8 mouse cellular contexts compared by ENCODE assay signal in the genomic region with DNA sequence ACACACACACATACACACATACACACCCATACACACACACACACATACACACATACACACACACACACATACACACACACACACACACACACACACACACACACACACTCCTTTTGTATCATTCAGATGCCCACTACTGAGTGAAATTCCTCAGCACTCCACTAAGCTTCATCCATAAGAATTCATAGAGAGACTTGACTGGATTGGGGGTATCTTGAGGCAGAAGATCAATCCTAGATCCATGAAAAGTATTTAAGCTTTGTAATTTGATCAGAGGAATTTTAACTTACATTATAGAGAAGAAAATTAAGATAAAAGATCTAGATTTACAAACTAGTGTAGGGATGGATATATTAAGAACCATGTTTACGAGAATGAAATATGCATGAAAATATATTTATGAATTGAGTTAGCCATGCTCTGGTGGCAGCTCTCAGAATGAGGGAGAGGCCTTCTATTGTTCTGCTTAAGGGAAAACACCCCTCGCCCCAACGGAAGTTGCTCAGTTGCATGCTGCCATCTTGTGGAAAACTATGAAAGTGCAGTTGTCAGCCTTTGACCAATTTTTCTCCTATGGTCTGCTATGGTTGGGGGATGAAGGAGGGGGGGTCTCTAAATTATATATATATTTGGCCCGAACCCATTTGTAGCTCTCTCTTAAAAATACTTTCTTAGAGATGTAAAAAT.
DNase-seq lines count a peak whose midpoint lies in the region; ATAC-seq and TF ChIP-seq lines count a peak whose summit lies in the region.

No protein-coding gene starts in this region.

- DNase-seq in A20 (ENCODE audit: low read depth, low spot score) = peak; percentile 61
- peak; percentile 90 for DNase-seq in embryo, embryonic 10.5 days (ENCODE audit: low spot score)
- peak; percentile 46 for DNase-seq in kidney, adult 18-20 months
- DNase-seq in limb, embryonic 14.5 days (ENCODE audit: low spot score) = peak; percentile 88
- peak; percentile 42 to 64 for DNase-seq in natural killer cell, adult 2 months (ENCODE audit: low spot score in 2 of 2)
- DNase-seq in splenic B cell, adult 2 months (ENCODE audit: low read depth, low spot score) = peak; percentile 82

- no peak overlapping the region for H3K4me3 ChIP-seq in limb, embryonic 14.5 days (replicated peaks; ENCODE audit: low read length)

- ATAC-seq in activated CD4-positive, CD25-positive, alpha-beta regulatory T cell, adult 4 months = peak; percentile 96
- peak; percentile 98 for ATAC-seq in granulocyte monocyte progenitor cell, adult 5-6 weeks (replicated peaks; ENCODE audit: poor library complexity, severe bottlenecking)
- ATAC-seq in limb, embryonic 14.5 days (ENCODE audit: low FRiP score, low read depth) = peak; percentile 78

- no peak overlapping the region for H3K9ac ChIP-seq in limb, embryonic 14.5 days (ENCODE audit: low read depth, low read length, severe bottlenecking)

- no peaks in the 10 kb centered on the region for H3K27me3 ChIP-seq in limb, embryonic 14.5 days (ENCODE audit: control insufficient read depth, insufficient read depth, low read length)
- no peaks in the 10 kb centered on the region for H3K27me3 ChIP-seq in splenic B cell, adult 2 months (ENCODE audit: control insufficient read depth, insufficient read depth, low read length, poor library complexity, severe bottlenecking)

- no peaks in the 10 kb centered on the region for H3K4me1 ChIP-seq in limb, embryonic 14.5 days (ENCODE audit: control insufficient read depth, insufficient read depth, low read length)

- 3% methylated on average over 4 of the region's 4 CpGs for whole genome bisulfite sequencing in limb, embryonic 14.5 days

- no peak for TF ChIP-seq POLR2A in limb, embryonic 14.5 days (IDR thresholded peaks at IDR 0.05; ENCODE audit: borderline replicate concordance, extremely low read depth, insufficient read depth, insufficient read length)

- H3K9me3 ChIP-seq in limb, embryonic 14.5 days (ENCODE audit: control insufficient read depth, low read length) = no peaks in the 10 kb centered on the region

- no peak overlapping the region for H3K4me2 ChIP-seq in limb, embryonic 14.5 days (replicated peaks; ENCODE audit: low read depth, low read length, severe bottlenecking)

- H3K27ac ChIP-seq in limb, embryonic 14.5 days (replicated peaks; ENCODE audit: low read depth, low read length) = no peak overlapping the region

- no peaks in the 10 kb centered on the region for H3K36me3 ChIP-seq in limb, embryonic 14.5 days (ENCODE audit: control insufficient read depth, insufficient read depth, low read length)
- H3K36me3 ChIP-seq in splenic B cell, adult 2 months (ENCODE audit: control insufficient read depth, insufficient read depth, low read length, poor library complexity, severe bottlenecking) = no peaks in the 10 kb centered on the region
